Mouse (Mus musculus) liver, embryonic 14.5 days (tissue): ENCODE data around the gene Cntnap2. TPM values are rescaled to one million over a fixed set of nuclear protein-coding genes. Genes with fewer than 3 reads are reported as not detected.

Experiments used
- ATAC-seq: fragments of 200-750 bp; cut with Nextera tagmentation; 2 replicates; pipeline ENCODE4 v1.8.0; 2017; ENCODE audit warnings: moderate number of reproducible peaks, mild to moderate bottlenecking, moderate library complexity; ENCODE audit not compliant: insufficient read depth
- DNase-seq, 3 experiments: peaks; one replicate each; pipeline ENCODE4 v3.0.0-alpha.2; 2012 to 2013; ENCODE audit warnings: low read depth in 3 of 3, low spot score in 3 of 3
- H3K27ac ChIP-seq: fragments of 300-500 bp; sonication (generic); 2 replicates; pipeline ENCODE4 v1.5.1; 2014; ENCODE audit warnings: moderate library complexity, mild to moderate bottlenecking, control low read depth, inconsistent platforms
- H3K27me3 ChIP-seq: fragments of 300-500 bp; sonication (generic); 2 replicates; pipeline ENCODE4 v1.6.1; 2014; ENCODE audit warnings: mild to moderate bottlenecking, low read length, moderate library complexity; ENCODE audit not compliant: control insufficient read depth, insufficient read depth
- H3K36me3 ChIP-seq: fragments of 300-500 bp; sonication (generic); replicated peaks from 2 replicates; pipeline ENCODE4 v1.6.1; 2014; ENCODE audit warnings: low read depth; ENCODE audit not compliant: control insufficient read depth, insufficient read depth
- H3K4me1 ChIP-seq, 2 experiments: fragments of 200-500 bp in 1 of 2; fragments of 300-500 bp in 1 of 2; sonication (generic) in 1 of 2; replicated peaks; 2 replicates each; pipeline ENCODE4 v1.6.1; 2012 to 2014; ENCODE audit warnings: antibody characterized with exemption in 1 of 2, inconsistent platforms in 1 of 2, low read length in 1 of 2; ENCODE audit not compliant: control insufficient read depth in 2 of 2, insufficient read depth in 2 of 2
- H3K4me2 ChIP-seq: fragments of 300-500 bp; sonication (generic); 2 replicates; pipeline ENCODE4 v1.6.1; 2014; ENCODE audit warnings: low read depth, mild to moderate bottlenecking, control low read depth, moderate library complexity
- H3K4me3 ChIP-seq, 2 experiments: fragments of 200-500 bp in 1 of 2; fragments of 300-500 bp in 1 of 2; sonication (generic) in 1 of 2; 2 replicates each; pipeline ENCODE4 v1.5.1; 2012 to 2014; ENCODE audit warnings: low read depth in 2 of 2, low read length in 2 of 2, mild to moderate bottlenecking in 2 of 2, control low read depth in 1 of 2, inconsistent platforms in 1 of 2, moderate library complexity in 1 of 2; ENCODE audit not compliant: insufficient read depth in 1 of 2
- H3K9ac ChIP-seq: fragments of 300-500 bp; sonication (generic); replicated peaks from 2 replicates; pipeline ENCODE4 v1.6.1; 2014; ENCODE audit warnings: mild to moderate bottlenecking, control low read depth, moderate library complexity
- H3K9me3 ChIP-seq: fragments of 300-500 bp; sonication (generic); 2 replicates; pipeline ENCODE4 v1.6.1; 2016; ENCODE audit warnings: low read length, mixed read lengths; ENCODE audit not compliant: control insufficient read depth
- CTCF ChIP-seq: IDR thresholded peaks from 2 replicates; pipeline ENCODE4 v1.5.1; 2016; ENCODE audit warnings: antibody characterized with exemption, low read depth, control low read depth
- EP300 ChIP-seq: IDR thresholded peaks from 2 replicates; pipeline ENCODE4 v1.6.1; 2016; ENCODE audit warnings: antibody characterized with exemption, low read depth
- WGBS: fragments of 180-500 bp; shearing (Covaris S2); extraction: QIAGEN DNeasy Blood & Tissue Kit; methylation state at CpG from one replicate; pipeline ENCODE4 v1.1.7; 2014; ENCODE audit not compliant: insufficient replicate concordance; 5-methylcytosine and 5-hydroxymethylcytosine counted together
- polyA plus RNA-seq, 2 experiments: library from polyadenylated mRNA; depleted of rRNA in 1 of 2; stranded (reverse) in 1 of 2; unstranded in 1 of 2; fragments of >200 nt; fragmentation: Nextera tagmentation in 1 of 2; extraction: Ambion mirVana in 1 of 2; gene quantifications; 2 replicates each; pipeline versions ENCODE4 v1.2.1 to v1.2.3; 2012 to 2014

The Cntnap2 gene
- polyA plus RNA-seq, 2 experiments, result 0.38 to 0.39 TPM

- Histone ChIP-seq H3K4me2 (no peak overlapping the region), H3K36me3 (no peaks in the 10 kb centered on the region), H3K27me3 (no peaks in the 10 kb centered on the region), H3K9ac (no peak overlapping the region), H3K4me1 (no peaks in the 10 kb centered on the region), H3K4me3 (no peak overlapping the region), H3K27ac (no peak overlapping the region), H3K9me3 (no peaks in the 10 kb centered on the region)
- WGBS, result 67% methylated on average over 3 of the region's 3 CpGs
- no peak for TF ChIP-seq CTCF
- no peak for TF ChIP-seq EP300
- DNase-seq, result no peak
- ATAC-seq, result no peak
Observed at GRCm38 (mm10) chr6:45232571-45232970, 173.4 kb downstream of the Cntnap2 start.

- DNase-seq (no peak), ATAC-seq (no peak)
- Histone ChIP-seq H3K9ac (no peak overlapping the region), H3K9me3 (no peaks in the 10 kb centered on the region), H3K4me2 (no peak overlapping the region), H3K4me1 (no peaks in the 10 kb centered on the region), H3K4me3 (no peak overlapping the region), H3K27ac (no peak overlapping the region), H3K36me3 (no peaks in the 10 kb centered on the region), H3K27me3 (no peaks in the 10 kb centered on the region)
- no peak for TF ChIP-seq EP300
- TF ChIP-seq CTCF, result no peak
- 56% methylated on average over 4 of the region's 4 CpGs for WGBS
Observed at GRCm38 (mm10) chr6:45236531-45236930, 177.4 kb downstream of the Cntnap2 start.

GRCm38 (mm10) chr6:45238117-45238516 is 179.0 kb downstream of the Cntnap2 start:
- no peak for DNase-seq
- TF ChIP-seq CTCF (no peak), EP300 (no peak)
- no peak for ATAC-seq

GRCm38 (mm10) chr6:45241218-45241617 is 182.1 kb downstream of the Cntnap2 start:
- Histone ChIP-seq H3K36me3 (no peaks in the 10 kb centered on the region), H3K27me3 (no peaks in the 10 kb centered on the region), H3K27ac (no peak overlapping the region), H3K4me3 (no peak overlapping the region), H3K4me1 (no peaks in the 10 kb centered on the region), H3K4me2 (no peak overlapping the region), H3K9ac (no peak overlapping the region), H3K9me3 (no peaks in the 10 kb centered on the region)
- 53% methylated on average over 1 of the region's 1 CpGs for WGBS
- DNase-seq (no peak), ATAC-seq (no peak)
- no peak for TF ChIP-seq EP300
- TF ChIP-seq CTCF, result no peak

More at GRCm38 (mm10) chr6:45238117-45238516, 179.0 kb downstream of the Cntnap2 start:
- H3K27ac ChIP-seq, result no peak overlapping the region
- no peak overlapping the region for H3K9ac ChIP-seq
- no peaks in the 10 kb centered on the region for H3K4me1 ChIP-seq
- H3K9me3 ChIP-seq, result no peaks in the 10 kb centered on the region
- H3K36me3 ChIP-seq, result no peaks in the 10 kb centered on the region
- no peak overlapping the region for H3K4me3 ChIP-seq
- H3K27me3 ChIP-seq, result no peaks in the 10 kb centered on the region
- no peak overlapping the region for H3K4me2 ChIP-seq

GRCm38 (mm10) chr6:45244680-45245079 is 185.5 kb downstream of the Cntnap2 start:
- DNase-seq, result no peak
- no peak for TF ChIP-seq CTCF
- TF ChIP-seq EP300, result no peak
- WGBS, result 52% methylated on average over 1 of the region's 1 CpGs
- ATAC-seq, result no peak
- Histone ChIP-seq H3K9ac (no peak overlapping the region), H3K27ac (no peak overlapping the region), H3K9me3 (no peaks in the 10 kb centered on the region), H3K36me3 (no peaks in the 10 kb centered on the region), H3K4me2 (no peak overlapping the region), H3K4me3 (no peak overlapping the region), H3K4me1 (no peaks in the 10 kb centered on the region), H3K27me3 (no peaks in the 10 kb centered on the region)
